Mouse (Mus musculus): ENCODE measurements around the gene Upf3b.

DNA sequence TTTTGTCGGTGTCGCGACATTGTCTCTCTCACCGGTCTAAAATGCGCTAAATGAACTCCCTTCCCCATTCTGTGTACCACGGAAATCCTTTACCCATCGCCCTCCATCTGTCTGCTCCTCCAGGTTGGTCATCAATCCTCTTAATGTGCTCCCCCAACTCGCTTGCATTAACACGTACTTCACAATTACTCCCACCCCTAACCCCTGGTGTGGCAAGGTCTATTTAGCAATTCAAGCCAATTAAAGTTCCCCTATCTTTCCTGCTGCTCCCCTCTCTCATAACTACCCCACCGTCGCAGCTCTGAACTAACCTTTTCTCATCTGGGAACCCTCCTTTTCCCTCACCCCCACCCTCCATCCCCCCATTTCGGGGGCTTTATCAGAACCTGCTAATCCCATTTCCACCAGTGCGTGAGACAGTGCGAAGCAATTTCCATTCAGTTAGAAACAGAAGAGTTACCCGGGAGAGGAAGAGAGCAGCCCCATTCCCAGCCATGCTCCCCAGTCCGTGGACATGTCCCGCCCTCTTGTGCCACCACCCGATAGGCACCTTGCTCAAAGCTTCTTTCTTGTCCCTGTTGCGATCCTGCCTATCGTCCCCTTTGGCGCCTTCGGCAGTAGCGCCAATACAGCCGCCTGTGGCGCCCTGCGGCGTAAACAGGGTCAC lies 463 bp downstream of the Upf3b start:
- TF ChIP-seq RAD21 (IDR thresholded peaks at IDR 0.05; ENCODE audit: low read depth, low read length) = no peak
- TF ChIP-seq EP300 (IDR thresholded peaks at IDR 0.05; ENCODE audit: low read depth in 1 of 2, low read length in 2 of 2) = no peak
- no peak for TF ChIP-seq ETS1 (IDR thresholded peaks at IDR 0.05; ENCODE audit: low read depth, low read length)
- no peak for TF ChIP-seq NRF1 (IDR thresholded peaks at IDR 0.05; ENCODE audit: insufficient read depth, low read depth, low read length, poor library complexity, severe bottlenecking)
- no peak; a peak in 1 of 4 replicates for TF ChIP-seq POLR2A (IDR thresholded peaks at IDR 0.05; ENCODE audit: control insufficient read depth in 1 of 2, insufficient read depth in 1 of 2, low read depth in 1 of 2, low read length in 2 of 2, poor library complexity in 1 of 2)
- no peak for TF ChIP-seq MAFK (IDR thresholded peaks at IDR 0.05; ENCODE audit: borderline replicate concordance, low read depth, low read length)
- no peak for TF ChIP-seq USF1 (IDR thresholded peaks at IDR 0.05; ENCODE audit: low read depth, low read length)
- no peak for TF ChIP-seq CTCF (IDR thresholded peaks at IDR 0.05 in 2 of 3, conservative IDR thresholded peaks at IDR 0.05 in 1 of 3; ENCODE audit: control insufficient read depth in 1 of 3, insufficient read depth in 1 of 3, low read depth in 2 of 3, low read length in 3 of 3, poor library complexity in 1 of 3, severe bottlenecking in 1 of 3)
- no peak for TF ChIP-seq CHD2 (IDR thresholded peaks at IDR 0.05; ENCODE audit: low read length)
- no peak for TF ChIP-seq GATA1 (IDR thresholded peaks at IDR 0.05; ENCODE audit: low read depth, low read length)
- TF ChIP-seq NELFE (IDR thresholded peaks at IDR 0.05; ENCODE audit: low read depth, low read length) = no peak
- no peak for TF ChIP-seq JUND (IDR thresholded peaks at IDR 0.05; ENCODE audit: low read depth, low read length)
